Mouse (Mus musculus) megakaryocyte, embryonic 14.5 days (primary cell): Measurements from ENCODE around the gene Acat1.

ENCODE experiments used
- FLI1 ChIP-seq: IDR thresholded peaks from 2 replicates; pipeline ENCODE4 v1.6.1; 2012; ENCODE audit warnings: low read length, inconsistent platforms, mixed read lengths
- GATA1 ChIP-seq: IDR thresholded peaks from 3 replicates; pipeline ENCODE4 v1.6.1; 2012; ENCODE audit warnings: mixed read lengths, low read length, inconsistent platforms, borderline replicate concordance

DNA sequence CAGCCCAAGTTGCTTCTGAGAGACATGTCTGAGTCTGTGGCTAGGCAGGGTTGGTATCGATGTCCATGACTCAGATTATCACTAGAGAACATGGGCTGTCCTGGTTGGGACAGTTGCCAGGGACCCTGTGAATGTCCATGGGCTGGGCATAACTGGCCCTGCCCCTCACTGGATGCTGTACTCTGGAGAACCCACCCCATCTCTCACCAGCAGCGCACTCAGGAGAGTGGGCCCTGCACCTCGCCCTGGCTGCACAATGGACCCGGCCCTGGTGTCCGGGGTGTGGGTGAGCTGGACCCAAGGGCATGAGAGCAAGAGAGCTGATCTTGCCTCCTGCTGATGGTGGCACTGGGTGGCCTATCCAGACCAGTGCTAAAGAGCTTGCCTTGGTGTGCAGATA lies 5.2 kb downstream of the Acat1 start:
- no peak for TF ChIP-seq GATA1
- TF ChIP-seq FLI1, result no peak
